Mouse (Mus musculus): ENCODE measurements at regions not wholly inside any gene's neighbourhood (a gene's known extent, or its start where the extent isn't known, plus 50 kb on each side); places are given as distances from the start of the nearest gene placed in this dataset.

DNA sequence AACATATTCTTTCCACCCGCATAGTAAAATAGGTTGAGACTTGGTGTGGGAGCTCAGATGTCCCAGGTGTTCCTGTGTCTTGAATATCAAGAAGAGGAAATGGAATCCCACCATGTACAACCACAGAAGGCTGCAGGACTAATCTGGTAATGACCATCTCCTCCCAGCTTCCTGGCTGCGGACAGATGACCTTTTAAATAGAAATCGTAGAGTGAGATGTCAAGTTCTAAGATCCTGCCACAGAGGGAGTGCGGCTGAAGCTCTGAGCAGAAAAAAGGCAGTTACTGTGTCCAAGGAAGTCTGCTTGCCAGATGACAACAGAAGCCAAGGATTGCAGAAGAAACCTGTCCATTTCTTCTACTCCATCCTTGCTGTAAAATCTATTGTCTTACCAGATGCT lies 629.0 kb upstream of the Tmem132c start:
- no peak for DNase-seq

DNA sequence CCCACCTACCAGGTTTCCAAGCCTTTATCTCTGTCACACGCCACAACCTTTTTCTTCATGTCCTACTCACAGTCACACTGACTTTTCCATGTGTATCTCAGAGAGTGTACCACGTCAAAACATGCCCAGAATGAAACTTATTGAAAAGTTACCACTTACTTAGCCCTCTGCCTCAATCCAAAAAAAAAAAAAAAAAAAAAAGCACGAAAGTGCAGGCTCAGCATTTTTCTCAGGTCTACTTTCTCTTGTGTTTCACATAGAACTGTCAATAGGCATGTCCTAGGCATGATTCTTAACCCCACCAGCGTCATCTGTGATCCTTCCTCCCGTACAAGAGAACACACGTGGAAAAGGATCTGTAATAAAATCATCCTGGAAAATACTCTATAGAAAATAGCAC lies 619.1 kb upstream of the Tmem132c start:
- no peak for DNase-seq

DNA sequence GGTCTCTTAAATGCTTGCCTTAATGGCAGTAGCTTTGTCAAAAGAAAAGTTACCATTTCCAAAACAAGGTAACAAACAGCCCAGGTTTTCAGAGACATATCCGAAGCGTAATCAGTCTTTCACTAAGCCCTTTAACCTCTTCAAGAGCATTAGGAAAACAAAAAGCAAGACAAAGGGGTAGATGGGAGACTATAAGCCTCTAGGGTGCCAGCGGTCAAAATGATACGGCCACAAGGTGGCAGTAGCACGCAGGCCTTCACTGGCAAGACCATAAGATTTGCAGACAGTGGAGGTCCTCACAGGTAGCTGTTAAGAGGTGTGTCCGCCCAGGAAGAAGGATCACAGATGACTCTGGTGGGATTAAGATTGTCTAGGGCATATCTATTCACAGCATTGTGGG lies 618.4 kb upstream of the Tmem132c start:
- DNase-seq, result peak; percentile 75

DNA sequence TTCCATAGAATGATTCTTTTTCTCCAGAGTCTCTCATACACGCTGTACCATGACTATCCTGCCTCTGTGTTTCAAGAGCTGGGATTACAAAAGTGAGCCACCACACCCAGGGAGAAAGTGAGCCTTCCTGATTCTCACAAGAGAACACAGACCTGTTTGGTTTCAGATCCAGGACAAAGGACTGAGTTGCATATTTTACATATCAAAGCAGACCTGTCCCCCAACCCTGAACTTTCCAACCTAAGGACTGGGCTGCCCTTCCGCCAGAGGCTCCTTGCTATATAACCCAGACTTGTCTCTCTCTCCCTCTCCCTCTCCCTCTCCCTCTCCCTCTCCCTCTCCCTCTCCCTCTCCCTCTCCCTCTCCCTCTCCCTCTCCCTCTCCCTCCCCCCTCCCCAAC lies 611.8 kb upstream of the Tmem132c start:
- no peak for DNase-seq

DNA sequence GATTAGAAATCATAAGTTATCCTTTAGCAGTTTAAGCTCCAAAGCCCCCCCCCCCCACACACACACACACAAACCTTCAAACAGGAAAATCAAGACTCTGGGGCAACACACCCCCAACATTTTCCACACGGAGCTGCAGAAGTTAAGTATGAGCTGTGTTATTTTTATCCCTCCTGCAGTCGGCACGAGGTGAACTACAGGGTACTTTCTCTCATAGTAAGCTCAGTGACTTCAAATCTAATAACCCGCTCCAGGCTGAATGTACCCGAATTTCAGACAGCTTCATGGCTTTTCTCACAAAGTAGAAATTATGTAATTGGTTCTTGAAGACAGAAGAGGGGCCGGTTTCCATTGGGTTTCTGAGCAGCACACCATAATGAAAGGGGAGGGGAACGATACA lies 591.2 kb upstream of the Tmem132c start:
- DNase-seq, result no peak

DNA sequence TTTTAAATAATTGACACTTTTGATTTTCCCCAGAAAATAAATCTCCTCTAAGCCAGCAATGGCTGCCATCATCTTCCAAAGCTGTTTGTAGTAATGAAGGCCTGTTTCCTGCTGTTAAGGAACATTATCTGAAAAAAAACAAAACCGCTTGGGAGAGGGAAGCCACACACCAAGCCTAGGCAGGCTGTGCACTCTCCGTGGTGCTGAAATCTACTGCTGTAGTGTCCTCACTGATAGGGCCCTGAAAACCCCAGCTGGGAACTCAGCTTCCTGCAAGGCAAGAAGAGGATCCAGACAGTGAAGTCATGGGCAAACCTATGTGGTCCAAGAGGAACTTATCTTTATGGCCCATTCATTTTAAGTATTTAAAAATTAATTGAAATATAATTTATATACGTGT lies 590.2 kb upstream of the Tmem132c start:
- peak; percentile 87 to 89 for DNase-seq

DNA sequence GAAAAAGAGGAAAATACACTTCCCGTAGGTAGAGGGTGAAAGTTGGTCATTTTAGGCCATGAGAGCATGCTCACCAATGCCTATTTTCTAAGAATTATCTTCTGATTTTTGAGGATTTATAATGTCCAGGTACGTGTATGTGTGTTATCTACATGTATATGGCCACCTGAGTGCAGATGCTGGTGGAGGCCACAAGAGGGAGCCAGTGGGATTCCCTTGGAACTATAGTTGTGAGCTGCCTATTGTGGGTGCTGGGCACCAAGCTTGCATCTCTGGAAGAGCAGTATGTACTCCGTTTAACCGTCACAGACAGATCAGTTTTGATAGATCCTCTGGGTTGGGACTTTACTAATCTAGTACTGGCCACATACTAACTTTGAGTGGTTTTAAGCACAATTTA lies 579.0 kb upstream of the Tmem132c start:
- DNase-seq, result no peak

DNA sequence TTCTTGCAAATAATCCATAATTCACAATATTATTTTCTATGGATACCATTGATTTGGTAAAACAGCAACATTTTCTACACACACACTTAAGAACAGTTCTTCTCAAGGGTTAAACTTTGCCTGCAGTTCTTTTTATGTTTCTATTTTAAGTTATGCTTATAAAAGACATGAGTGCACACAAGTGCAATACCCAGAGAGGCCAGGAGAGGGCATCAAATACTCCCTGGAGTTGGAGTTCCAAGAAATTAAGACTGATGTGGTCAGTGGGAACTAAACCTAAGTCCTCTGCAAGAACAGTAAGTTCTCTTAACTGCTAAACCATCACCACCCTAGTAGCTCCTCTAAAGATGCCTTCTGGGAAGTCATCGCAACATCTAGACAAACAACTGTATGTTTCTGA lies 570.5 kb upstream of the Tmem132c start:
- peak; percentile 61 to 66 for DNase-seq

DNA sequence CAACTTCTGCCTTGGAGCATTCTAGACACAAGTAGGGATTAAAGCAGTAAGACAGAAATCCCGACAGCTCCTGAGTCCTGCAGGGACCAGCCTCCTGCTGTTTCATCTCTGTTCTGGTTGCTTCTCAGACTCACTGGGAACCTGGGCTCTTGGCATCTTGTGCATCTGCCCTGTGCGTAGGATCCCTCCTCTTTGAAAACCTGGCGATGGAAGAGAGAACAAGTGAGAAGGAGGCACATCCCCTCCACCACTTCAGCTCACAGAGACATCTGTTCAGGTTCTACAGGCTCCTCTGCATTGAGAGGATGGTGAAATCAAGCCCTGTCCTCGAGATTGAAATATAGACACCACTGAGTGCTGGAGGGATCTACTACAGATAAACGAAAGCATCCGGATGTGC lies 561.3 kb upstream of the Tmem132c start:
- DNase-seq, result no peak

DNA sequence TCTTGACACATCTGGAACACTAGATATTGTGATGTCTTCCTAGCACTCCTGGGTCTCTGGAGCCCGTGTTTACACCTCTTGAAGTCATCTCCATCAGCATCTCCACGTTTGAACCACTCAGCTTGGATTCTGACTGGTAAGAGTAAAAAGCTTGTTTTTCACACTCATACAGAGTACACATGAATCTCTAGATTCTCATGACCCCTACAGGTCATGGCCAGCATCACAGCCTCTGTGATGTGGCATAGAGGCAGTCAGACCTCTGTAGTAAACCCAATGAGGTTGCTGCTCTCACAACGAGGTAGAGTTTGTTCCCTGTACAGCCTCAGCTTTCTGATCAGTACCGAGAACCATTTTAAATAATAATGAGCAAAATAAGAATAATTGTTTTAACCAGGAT lies 542.3 kb upstream of the Tmem132c start:
- peak; percentile 52 to 59 for DNase-seq

DNA sequence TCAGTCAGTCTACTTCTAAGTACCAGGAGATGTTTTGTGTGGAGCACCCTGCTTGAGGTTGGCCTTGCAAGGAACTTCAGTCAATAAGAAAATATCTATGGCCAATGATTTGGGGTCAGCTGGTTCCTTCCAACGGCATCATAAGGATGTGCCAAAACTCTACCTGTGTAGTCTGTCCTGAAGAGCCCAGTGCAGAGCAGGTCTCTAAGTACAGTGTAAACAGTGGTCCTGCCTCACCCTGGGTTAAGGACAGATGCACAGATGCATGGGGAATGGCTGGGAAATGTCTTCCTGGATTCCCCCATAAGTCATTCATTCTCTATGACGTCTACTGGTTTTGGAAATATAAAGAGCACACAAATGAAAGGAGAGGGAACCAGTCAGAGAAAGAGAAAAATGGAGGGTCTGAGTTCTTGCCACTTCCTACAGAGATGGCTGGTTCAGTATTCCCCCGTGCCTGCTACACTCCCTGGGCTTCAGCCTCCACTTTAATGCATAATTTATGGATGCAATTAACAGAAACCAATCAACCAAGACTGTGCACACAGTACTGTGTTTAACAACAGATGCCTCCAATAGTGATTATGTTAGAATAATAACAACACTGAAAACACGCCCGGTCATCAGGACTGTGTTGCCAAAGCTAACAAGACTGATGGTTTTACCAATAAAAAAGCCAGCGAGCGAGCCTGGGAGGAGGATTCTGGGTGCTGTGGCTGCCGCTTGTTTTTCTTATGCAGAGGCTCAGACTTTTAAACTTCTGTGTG lies 537.9 kb upstream of the Tmem132c start:
- DNase-seq, result peak; percentile 17 to 41

DNA sequence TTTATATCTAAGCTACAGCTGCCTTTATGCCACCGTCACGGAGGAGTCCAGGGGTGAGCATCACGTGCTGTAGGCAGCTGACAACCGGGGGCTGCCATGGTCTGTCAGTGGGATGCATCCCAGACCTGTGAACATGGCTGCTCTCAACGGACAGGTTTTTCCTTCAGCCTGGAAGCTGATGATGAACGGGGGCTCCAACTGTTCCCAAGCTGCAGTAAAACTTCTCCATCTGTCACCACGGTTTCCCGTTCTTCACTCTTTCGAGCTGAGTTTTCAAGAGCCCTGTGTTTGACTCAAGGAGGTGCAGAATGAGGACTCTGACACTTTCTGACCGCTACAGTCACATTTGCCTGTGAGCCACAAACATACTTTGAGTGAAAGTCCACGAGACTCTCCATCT lies 535.7 kb upstream of the Tmem132c start:
- DNase-seq, result no peak

DNA sequence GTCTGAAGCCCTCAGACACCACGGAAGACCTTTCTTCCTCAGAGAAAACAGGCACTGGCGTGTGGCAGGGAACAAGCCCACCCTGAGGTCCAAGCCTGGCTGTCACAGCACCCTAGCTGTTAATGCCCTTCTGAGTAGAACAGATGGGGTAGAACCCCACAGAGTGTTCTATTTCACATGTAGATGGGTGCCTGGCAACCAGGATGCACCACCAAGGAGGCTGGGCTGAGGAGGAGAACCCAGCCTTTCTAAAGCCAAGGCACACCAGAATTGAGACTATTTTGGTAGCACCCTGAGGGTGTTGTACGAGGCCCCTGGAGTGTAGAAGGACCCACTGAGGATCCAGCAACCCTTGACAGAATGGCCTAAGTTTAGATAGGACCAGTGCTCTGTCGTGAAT lies 534.9 kb upstream of the Tmem132c start:
- no peak for DNase-seq

DNA sequence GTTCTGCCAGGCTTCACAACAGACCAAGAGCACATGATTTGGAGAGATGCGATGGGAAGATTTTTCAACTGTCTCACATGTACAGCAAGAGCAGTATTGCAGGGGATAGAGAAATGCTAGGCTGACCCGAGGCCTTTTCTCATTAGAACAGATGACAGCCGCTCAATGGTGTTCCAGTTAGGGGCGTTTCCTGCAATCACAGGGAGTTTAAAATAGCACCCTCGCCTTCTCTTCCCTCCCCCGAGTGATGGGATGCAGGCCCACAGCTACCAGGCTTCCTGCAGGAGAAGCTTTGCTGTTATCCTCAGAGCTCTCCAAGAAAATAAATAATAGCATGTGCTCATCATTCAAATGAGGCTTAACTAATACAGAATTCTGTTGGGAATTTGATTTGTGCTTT lies 526.9 kb upstream of the Tmem132c start:
- DNase-seq, result no peak

DNA sequence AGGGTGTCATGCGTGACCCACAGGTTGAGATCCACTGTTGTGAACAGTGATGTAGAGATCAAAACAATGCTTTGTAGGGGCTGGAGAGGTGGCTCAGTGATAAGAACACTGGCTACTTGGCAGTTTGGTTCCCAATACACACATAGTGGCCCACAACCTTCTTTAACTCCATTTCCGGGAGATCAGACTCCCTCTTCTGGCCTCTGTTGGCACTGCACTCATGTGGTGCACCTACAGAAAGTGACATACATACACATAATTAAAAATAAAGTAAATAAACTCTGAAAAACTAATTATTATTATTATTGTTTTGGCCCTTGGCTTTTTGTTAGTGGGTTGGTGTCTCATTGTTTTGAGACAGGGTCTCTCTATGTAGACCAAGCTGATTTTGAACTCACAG lies 523.2 kb upstream of the Tmem132c start:
- DNase-seq, result no peak

DNA sequence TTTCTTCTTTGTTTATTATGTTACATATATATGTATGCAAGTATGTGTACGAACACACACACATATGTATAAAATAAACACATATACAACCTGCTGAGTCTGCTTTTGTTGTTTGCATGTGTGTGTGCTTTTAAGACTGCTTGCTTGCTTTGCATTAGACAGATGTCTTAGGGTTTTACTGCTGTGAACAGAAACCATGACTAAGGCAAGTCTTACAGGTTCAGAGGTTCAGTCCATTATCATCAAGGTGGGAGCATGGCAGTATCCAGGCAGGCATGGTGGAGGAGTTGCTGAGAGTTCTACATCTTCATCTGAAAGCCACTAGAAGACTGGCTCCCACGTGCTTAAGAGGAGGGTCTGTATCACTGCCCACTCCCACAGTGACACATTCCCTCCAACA lies 520.3 kb upstream of the Tmem132c start:
- DNase-seq, result no peak

DNA sequence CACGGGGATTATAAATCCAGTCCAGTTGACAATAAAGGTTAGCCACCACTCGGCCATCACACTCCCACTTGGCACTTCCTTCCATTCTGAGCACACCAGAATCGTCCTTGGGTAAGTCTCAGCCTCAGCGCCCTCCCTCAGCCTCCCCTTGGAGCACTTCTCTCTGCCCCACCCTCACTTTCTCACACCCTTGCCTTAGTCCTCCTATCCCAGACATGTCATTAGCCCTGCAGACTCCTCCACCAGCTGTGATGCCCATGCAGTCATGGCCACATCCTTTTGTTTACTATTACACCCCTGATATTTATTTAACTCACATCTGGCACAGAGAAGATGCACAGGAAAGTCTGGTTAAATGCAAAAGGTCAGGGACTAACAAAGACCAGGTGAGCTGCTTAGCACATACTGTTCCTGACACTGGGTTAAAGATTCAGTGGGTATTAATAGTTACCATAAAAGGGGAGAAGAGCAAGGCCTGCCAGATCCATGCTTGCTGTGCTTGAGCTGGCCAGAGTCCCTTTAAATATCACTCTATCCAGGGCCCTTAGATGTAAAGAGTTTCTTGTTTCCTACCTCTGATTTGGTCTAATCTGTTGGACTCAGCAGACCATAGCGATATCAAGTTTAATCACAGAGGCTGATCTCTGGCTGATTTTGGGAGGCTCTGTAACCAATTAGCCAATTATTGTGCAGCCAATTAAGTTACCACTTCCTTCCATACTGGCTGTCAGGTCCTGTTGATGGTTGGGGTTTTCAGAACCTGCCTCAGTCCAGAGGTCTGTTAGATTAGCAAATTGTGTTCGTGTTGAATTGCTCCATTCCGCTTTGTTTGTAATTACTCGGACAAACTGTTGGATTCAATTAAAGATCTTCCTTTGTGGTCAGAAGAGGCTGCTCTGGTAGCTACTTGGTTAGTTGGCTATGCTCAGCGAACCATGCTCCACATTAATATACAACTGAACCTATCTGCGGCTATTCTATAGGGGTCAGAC lies 518.0 kb upstream of the Tmem132c start:
- no peak for DNase-seq

DNA sequence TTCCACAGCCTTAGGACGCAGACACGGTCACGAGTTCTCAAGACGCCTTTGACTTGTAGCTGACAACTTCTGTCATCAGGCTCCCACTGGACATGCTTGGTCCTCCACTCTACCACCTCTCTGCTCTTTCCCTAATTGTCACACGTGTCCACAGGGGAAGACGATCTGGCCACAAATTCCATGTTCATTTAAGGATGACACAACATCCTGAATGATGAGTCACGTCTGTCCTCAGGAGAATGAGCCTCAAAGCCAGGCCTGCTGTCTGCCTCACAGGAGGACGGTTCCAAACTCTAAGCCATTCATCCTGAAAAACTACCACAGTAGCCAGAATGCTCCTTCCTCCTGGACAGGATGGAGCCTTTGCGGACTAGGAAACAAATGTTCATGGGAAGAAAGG lies 517.3 kb upstream of the Tmem132c start:
- no peak for DNase-seq

DNA sequence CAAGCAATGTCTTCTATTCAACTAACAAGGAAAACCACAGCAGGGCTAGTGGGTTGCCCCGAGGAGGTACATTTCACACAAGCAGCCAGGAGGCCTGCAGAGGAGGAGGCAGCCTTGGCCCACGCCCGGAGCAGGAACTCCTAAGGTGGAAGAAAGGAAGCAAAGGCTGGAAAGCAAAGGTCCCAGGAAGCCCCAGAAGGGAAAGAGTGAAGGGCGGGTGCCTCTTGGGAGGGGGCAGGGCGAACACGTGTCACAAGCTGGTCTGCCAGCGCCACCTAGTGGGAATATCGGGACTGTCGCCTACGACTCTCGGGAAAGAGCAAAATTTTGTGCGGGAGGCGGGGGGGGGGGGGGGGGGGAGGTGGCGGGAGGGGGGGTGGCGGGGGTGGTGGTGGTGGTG lies 508.1 kb upstream of the Tmem132c start:
- peak; percentile 84 to 86 for DNase-seq

DNA sequence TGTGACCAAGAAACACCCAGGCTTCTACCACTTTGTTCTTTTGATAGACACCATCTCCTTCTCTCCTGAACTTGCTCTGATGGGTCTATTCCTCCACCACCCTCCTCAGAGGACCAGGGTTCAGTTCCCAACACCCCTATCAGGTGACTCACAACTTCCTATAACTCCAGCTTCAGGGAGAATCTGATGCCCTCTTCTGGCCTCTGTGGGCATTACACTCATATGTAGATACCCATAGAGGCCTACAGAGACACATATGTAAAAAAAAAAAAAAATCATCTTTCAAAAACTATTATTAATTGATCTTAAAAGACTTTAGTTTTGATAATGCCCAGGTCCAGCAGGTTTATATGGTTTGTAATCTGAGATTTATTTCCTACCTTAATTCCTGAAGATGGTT lies 505.9 kb upstream of the Tmem132c start:
- DNase-seq, result no peak

DNA sequence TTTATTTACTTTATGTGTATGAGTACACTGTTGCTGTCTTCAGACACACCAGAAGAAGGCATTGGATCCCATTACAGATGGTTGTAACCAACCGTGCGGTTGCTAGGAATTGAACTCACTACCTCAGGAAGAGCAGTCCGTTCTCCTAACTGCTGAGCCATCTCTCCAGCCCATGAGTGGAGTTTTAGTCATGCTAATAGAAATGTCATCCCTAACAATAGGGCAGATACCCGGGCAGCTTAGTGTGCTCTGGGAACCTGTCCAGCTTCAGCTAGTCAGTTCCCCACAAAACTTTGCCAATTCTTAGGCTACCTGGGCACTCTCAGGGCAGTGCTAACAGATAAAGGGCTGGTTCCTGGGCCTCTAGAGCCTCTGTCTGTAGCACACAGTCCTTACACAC lies 503.9 kb upstream of the Tmem132c start:
- DNase-seq, result no peak

DNA sequence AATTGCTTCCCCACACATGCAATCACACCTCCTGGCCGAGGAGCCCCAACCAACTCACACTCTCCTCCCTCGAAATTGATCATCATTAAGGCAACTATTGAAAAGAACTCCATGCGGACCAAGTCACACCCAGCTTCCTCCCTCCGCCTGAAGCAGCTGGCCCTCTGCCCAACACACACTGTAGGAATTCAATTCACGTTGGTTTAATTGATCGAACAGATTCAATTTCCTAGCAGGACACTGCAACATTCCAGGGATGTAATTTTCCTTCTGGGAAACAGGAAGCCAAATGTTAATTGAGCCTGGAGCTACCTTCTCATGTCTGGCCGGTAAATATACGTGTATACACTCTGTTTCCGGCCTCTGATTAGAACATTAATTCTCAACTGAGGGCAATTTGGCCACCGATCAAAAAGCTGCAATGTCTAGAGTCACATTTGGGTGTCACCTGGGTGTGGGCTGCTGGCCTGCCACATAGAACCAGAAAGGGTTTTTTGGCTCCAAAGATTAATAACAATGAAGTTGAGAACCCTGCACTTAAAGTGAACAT lies 500.7 kb upstream of the Tmem132c start:
- no peak for DNase-seq

DNA sequence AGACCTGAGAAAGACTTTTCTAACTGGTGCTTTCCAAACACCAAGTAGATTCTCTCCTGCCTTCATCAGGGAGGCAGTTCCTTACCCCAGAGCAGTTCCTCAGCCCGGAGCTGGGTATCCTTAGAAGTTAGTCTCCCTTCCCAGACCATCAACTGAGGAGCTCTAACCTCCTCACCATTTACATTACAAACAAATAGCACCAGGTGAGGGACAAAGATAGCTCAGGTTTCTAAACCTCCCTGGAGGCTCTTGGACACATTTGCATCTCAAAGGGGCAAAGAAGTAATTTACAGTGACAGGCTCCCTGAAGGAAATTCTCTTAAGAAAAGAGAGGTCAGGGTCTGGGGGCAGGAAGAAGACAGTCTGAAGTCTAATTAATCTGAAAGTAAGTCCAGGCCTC lies 486.5 kb upstream of the Tmem132c start:
- DNase-seq, result no peak
